Mouse (Mus musculus): ENCODE measurements around the gene Suox.

DNA sequence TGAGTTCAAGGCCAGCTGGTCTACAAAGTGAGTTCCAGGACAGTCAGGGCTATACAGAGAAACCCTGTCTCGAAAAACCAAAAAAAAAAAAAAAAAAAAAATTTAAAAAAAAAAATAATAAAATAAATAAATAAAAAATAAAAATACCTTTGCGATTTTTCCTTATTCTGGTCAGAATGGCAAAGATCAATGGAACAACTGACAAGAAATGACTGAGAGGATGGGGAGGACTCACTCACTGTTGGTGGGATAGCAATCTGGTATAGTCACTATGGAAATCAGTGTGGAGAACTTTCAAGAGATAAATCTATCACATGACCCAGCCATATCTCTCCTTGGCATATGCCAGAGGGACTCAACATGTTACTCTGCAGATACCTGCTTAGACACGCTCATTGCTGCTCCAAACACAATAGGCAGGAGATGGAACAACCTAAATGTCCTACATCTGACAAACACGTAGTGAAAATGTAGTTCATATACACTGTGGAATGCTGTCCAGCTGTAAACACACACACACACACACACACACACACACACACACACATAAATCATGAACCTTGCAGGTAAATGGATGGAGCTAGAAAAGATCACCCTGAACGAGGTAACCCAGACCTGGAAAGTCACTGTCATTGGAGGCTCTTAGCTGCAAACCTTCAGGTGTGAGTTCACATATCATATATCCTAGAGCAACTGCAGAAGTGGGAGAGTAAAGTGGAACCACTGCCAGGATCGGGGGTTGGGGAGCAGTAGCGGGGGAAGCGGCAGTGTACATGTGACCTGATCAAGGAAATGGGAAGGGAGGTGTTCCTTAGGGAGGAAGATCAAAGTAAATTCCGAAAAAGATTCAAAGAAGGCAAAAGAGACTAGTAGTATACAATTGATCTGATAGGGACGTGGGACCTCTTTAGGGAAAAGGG is 46.2 kb downstream of the Suox start:
- no peak for TF ChIP-seq POLR2A (IDR thresholded peaks at IDR 0.05; ENCODE audit: borderline replicate concordance, low read depth, low read length)
- no peak for TF ChIP-seq CTCF (IDR thresholded peaks at IDR 0.05; ENCODE audit: low read depth, low read length)

Data from bone marrow macrophage, adult 2 months (primary cell).